Mouse (Mus musculus): Measurements from ENCODE around the gene C1galt1c1. TPM values are rescaled to one million over a fixed set of nuclear protein-coding genes. Genes with fewer than 3 reads are reported as not detected.

The C1galt1c1 gene
- polyA plus RNA-seq (2012; rRNA removed) = 1.9 and 2.3 TPM in 2 replicates

GRCm38 (mm10) chrX:38634801-38635637 is at the start of gene C1galt1c1:
TSS of gene C1galt1c1 (minus strand) at chrX:38635087.

GRCm38 (mm10) chrX:38600177-38600994 is 34.5 kb downstream of the C1galt1c1 start, which contains the start of gene Mcts1:
TSS of gene Mcts1 (plus strand) at chrX:38600578.

Other genes with a start within 250 kb of the C1galt1c1 start
- 29.0 and 45.3 TPM in 2 replicates for gene Lamp2, start 178.6 kb downstream of the C1galt1c1 start, polyA plus RNA-seq (2012; rRNA removed)
- gene Cul4b, start 58.9 kb downstream of the C1galt1c1 start, polyA plus RNA-seq (2012; rRNA removed) = 3.6 and 4.8 TPM in 2 replicates
- 1.9 and 3.1 TPM in 2 replicates for gene Mcts1, start 34.5 kb downstream of the C1galt1c1 start, polyA plus RNA-seq (2012; rRNA removed)
- gene 6030498E09Rik, start 137.6 kb upstream of the C1galt1c1 start, polyA plus RNA-seq (2012; rRNA removed) = 0.42 TPM in 1 of 2 replicates, not detected in the other